Mouse (Mus musculus) liver, postnatal 0 days (tissue): Measurements from ENCODE around the gene Lrmda.

ENCODE experiments used
- CTCF ChIP-seq: sonication (generic); IDR thresholded peaks from 2 replicates; pipeline ENCODE4 v1.5.1; 2016; ENCODE audit warnings: antibody characterized with exemption, low read depth
- EP300 ChIP-seq: IDR thresholded peaks from 2 replicates; pipeline ENCODE4 v1.6.1; 2016; ENCODE audit warnings: antibody characterized with exemption, low read depth, mild to moderate bottlenecking

DNA sequence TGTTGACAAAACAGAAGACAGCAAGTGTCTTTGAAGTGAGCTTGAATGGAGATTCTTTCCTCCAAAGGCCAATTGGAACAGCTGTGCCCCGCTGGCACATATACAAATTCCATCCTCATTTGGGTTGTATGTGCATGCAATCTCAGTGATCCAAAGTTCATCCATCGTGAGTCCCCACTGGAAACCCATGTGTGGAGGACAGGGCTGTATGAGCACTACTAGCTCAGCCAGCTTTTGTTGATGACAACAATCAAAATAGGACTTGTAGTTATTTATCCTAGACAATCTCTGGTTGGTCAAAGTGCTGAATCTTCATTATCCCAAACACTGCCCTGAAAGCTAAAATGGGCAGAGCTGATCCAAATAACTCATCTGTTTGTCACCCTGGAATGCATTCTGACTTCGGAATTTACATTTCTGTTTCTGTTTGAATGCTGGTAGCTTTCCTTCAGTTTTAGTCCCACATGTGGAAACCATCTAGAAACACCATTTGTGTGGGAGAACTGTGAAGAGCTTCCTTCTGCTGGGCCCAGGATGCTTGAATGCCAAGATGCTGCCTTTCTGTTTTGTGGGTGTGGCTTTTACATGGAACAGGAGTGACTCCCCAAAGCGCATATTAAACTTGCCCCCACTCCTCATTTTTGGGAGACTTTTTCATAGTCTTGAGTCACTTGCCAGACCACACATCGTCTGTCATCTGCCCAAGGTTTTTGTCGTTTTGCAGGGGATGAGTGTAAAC, 344.7 kb downstream of the Lrmda start:
- TF ChIP-seq CTCF (no peak), EP300 (no peak)
